Mouse (Mus musculus) heart, adult 2 months (tissue): ENCODE data around the gene Adgb. TPM values are rescaled to one million over a fixed set of nuclear protein-coding genes. Genes with fewer than 3 reads are reported as not detected.
A peak's percentile ranks its signal among the peaks of the same experiment; 100 is the strongest.
"Not testable (repeated sequence)": the region's sequence is repeated elsewhere in the genome, so short reads cannot be mapped to it uniquely, and the experiment has no call there.

Experiments used
- DNase-seq, 2 experiments: peaks; one replicate each; pipeline ENCODE4 v3.0.0; 2021
- H3K27ac ChIP-seq: fragments of 200-600 bp; 2 replicates; pipeline ENCODE4 v1.8.1; 2022
- H3K27me3 ChIP-seq: fragments of 200-500 bp; 2 replicates; pipeline ENCODE4 v1.6.1; 2012; ENCODE audit warnings: mild to moderate bottlenecking, low read length, inconsistent platforms, mixed read lengths; ENCODE audit not compliant: control insufficient read depth, insufficient read depth
- H3K36me3 ChIP-seq: fragments of 200-500 bp; 2 replicates; pipeline ENCODE4 v1.6.1; 2012; ENCODE audit warnings: low read length, inconsistent platforms; ENCODE audit not compliant: control insufficient read depth, insufficient read depth
- H3K4me1 ChIP-seq: fragments of 200-500 bp; 2 replicates; pipeline ENCODE4 v1.6.1; 2011; ENCODE audit warnings: low read length; ENCODE audit not compliant: control insufficient read depth, insufficient read depth
- H3K4me3 ChIP-seq: fragments of 200-600 bp; 2 replicates; pipeline ENCODE4 v1.8.1; 2022
- H3K79me2 ChIP-seq: fragments of 200-500 bp; replicated peaks from 2 replicates; pipeline ENCODE4 v1.6.1; 2012; ENCODE audit warnings: mild to moderate bottlenecking, inconsistent platforms, low read length, moderate library complexity, mixed read lengths; ENCODE audit not compliant: control insufficient read depth, insufficient read depth
- H3K9ac ChIP-seq: fragments of 200-500 bp; 2 replicates; pipeline ENCODE4 v1.6.1; 2012; ENCODE audit warnings: low read depth, mild to moderate bottlenecking, control low read depth, inconsistent platforms, low read length, mixed read lengths
- CTCF ChIP-seq: fragments of 200-600 bp; IDR thresholded peaks from 2 replicates; pipeline ENCODE4 v1.8.1; 2022; ENCODE audit warnings: antibody characterized with exemption, mild to moderate bottlenecking, moderate library complexity
- EP300 ChIP-seq: fragments of 200-500 bp; IDR thresholded peaks from 2 replicates; pipeline ENCODE4 v1.6.1; 2011; ENCODE audit warnings: low read depth, low read length, control low read depth; ENCODE audit not compliant: insufficient read depth
- POLR2A ChIP-seq: fragments of 200-500 bp; IDR thresholded peaks from 2 replicates; pipeline ENCODE4 v1.6.1; 2011; ENCODE audit warnings: mild to moderate bottlenecking, low read depth, low read length, control low read depth; ENCODE audit not compliant: insufficient read depth
- WGBS: fragments of 180-500 bp; shearing (Covaris S2); methylation state at CpG from one replicate; pipeline ENCODE4 v1.1.7; 2018; 5-methylcytosine and 5-hydroxymethylcytosine counted together
- intact Hi-C: fragments of 180-260 bp; cut with DNase I; formaldehyde crosslinking; loops from one replicate; pipeline ENCODE4 v1.15.1; 2025
- long read RNA-seq: library from polyadenylated mRNA; stranded (forward); transcript quantifications from one replicate; pipeline ENCODE4 v2.0.0, GENCODE M21; 2021
- polyA plus RNA-seq: library from polyadenylated mRNA; depleted of rRNA; stranded (reverse); fragments of >200 nt; gene quantifications from 2 replicates; pipeline ENCODE4 v1.2.3, GENCODE M21; 2012; rRNA removed
- total RNA-seq, 2 experiments: library from RNA; stranded (reverse); gene quantifications; 2 replicates each; pipeline ENCODE4 v1.2.3; 2021

Adgb gene
- total RNA-seq (under 1 TPM in 1 of 2 experiments, not detected in 1; 0.07 TPM), polyA plus RNA-seq (0.18 and 0.27 TPM in 2 replicates)
- long read RNA-seq, result 0 reads

- no peak for TF ChIP-seq CTCF
- TF ChIP-seq EP300, result no peak
- no peak for TF ChIP-seq POLR2A
- intact Hi-C loops, result loop anchor here (5.0 kb wide), 1 partner anchor 85 kb away; the partner anchor contains the start of gene Rab32
- no peaks in the 10 kb centered on the region for H3K27me3 ChIP-seq
These were observed at the start of gene Adgb for GRCm38 (mm10) chr10:10471961-10472610. Gene Adgb, minus strand, starts transcription at chr10:10472326.

GRCm38 (mm10) chr10:10480139-10480538, 8.0 kb upstream of the Adgb start:
- Histone ChIP-seq H3K4me1 (no peaks in the 10 kb centered on the region), H3K79me2 (no peaks in the 10 kb centered on the region), H3K27ac (no peak overlapping the region), H3K9ac (no peak overlapping the region), H3K4me3 (no peak overlapping the region), H3K27me3 (no peaks in the 10 kb centered on the region), H3K36me3 (no peaks in the 10 kb centered on the region)
- intact Hi-C loops, result no loop called here
- TF ChIP-seq EP300 (no peak), CTCF (no peak)
- no peak for DNase-seq
- 79% methylated on average over 1 of the region's 1 CpGs for WGBS

More at GRCm38 (mm10) chr10:10471961-10472610, at the start of gene Adgb:
- peak; percentile 65 to 80 for DNase-seq
- Histone ChIP-seq H3K36me3 (no peaks in the 10 kb centered on the region), H3K4me3 (peak within 1 kb of the TSS; percentile 11; the same call in 1 of the 2 replicates), H3K79me2 (no peaks in the 10 kb centered on the region), H3K9ac (0 out of 2 replicates have a peak within 1 kb of the TSS, but pooled peaks have one; percentile 28), H3K27ac (no peak within 1 kb of the TSS), H3K4me1 (no peaks in the 10 kb centered on the region)
- WGBS, result 8% methylated on average over 22 of the region's 22 CpGs

GRCm38 (mm10) chr10:10477429-10477828, 5.3 kb upstream of the Adgb start:
- H3K36me3 ChIP-seq, H3K27me3 ChIP-seq, H3K4me3 ChIP-seq, DNase-seq, H3K9ac ChIP-seq, intact Hi-C loops, H3K4me1 ChIP-seq, H3K79me2 ChIP-seq, H3K27ac ChIP-seq: not testable (repeated sequence)
- WGBS, result 59% methylated on average over 10 of the region's 10 CpGs

GRCm38 (mm10) chr10:10476956-10477355, 4.8 kb upstream of the Adgb start:
- Histone ChIP-seq H3K4me1 (no peaks in the 10 kb centered on the region), H3K79me2 (no peaks in the 10 kb centered on the region), H3K27ac (no peak overlapping the region), H3K27me3 (no peaks in the 10 kb centered on the region), H3K36me3 (no peaks in the 10 kb centered on the region), H3K4me3 (no peak overlapping the region), H3K9ac (no peak overlapping the region)
- intact Hi-C loops, result no loop called here
- TF ChIP-seq POLR2A, result no peak
- TF ChIP-seq CTCF, result no peak
- TF ChIP-seq EP300, result no peak
- WGBS, result 36% methylated on average over 5 of the region's 5 CpGs
- no peak for DNase-seq

- no peak for DNase-seq
- Histone ChIP-seq H3K27ac (no peak overlapping the region), H3K36me3 (no peaks in the 10 kb centered on the region), H3K4me3 (no peak overlapping the region), H3K79me2 (no peaks in the 10 kb centered on the region), H3K9ac (no peak overlapping the region), H3K4me1 (no peaks in the 10 kb centered on the region), H3K27me3 (no peaks in the 10 kb centered on the region)
- TF ChIP-seq EP300, result no peak
- TF ChIP-seq POLR2A, result no peak
- TF ChIP-seq CTCF, result no peak
- WGBS, result 45% methylated on average over 2 of the region's 2 CpGs
- intact Hi-C loops, result no loop called here
These were observed 4.4 kb upstream of the Adgb start for GRCm38 (mm10) chr10:10476549-10476948.

- H3K4me3 ChIP-seq, result no peak overlapping the region
- H3K9ac ChIP-seq, result no peak overlapping the region
- no peak overlapping the region for H3K27ac ChIP-seq
- 32% methylated on average over 6 of the region's 6 CpGs for WGBS
- no peaks in the 10 kb centered on the region for H3K27me3 ChIP-seq
- TF ChIP-seq CTCF, result no peak
- no peak for TF ChIP-seq POLR2A
- no peak for TF ChIP-seq EP300
- H3K36me3 ChIP-seq, result no peaks in the 10 kb centered on the region
- no peaks in the 10 kb centered on the region for H3K4me1 ChIP-seq
- H3K79me2 ChIP-seq, result no peaks in the 10 kb centered on the region
- DNase-seq, result no peak
- intact Hi-C loops, result no loop called here
These were observed 3.2 kb downstream of the Adgb start for GRCm38 (mm10) chr10:10468699-10469547.
